Mouse (Mus musculus) liver, embryonic 11.5 days (tissue): ENCODE results near the gene Glp2r. TPM values are rescaled to one million over a fixed set of nuclear protein-coding genes. Genes with fewer than 3 reads are reported as not detected.

ENCODE experiments used
- ATAC-seq: fragments of 200-750 bp; cut with Nextera tagmentation; replicated peaks from 2 replicates; pipeline ENCODE4 v1.8.0; 2017; ENCODE audit warnings: moderate number of reproducible peaks, mild to moderate bottlenecking, moderate TSS enrichment, moderate library complexity; ENCODE audit not compliant: low FRiP score
- DNase-seq: peaks from one replicate; pipeline ENCODE4 v3.0.0-alpha.2; 2017; ENCODE audit warnings: low spot score
- H3K27ac ChIP-seq: fragments of 300-500 bp; sonication (generic); 2 replicates; pipeline ENCODE4 v1.5.1; 2014; ENCODE audit warnings: mild to moderate bottlenecking, low read depth, low read length, control low read depth
- H3K27me3 ChIP-seq: fragments of 300-500 bp; sonication (generic); replicated peaks from 2 replicates; pipeline ENCODE4 v1.6.1; 2014; ENCODE audit warnings: low read length, mixed read lengths; ENCODE audit not compliant: control insufficient read depth, insufficient read depth
- H3K36me3 ChIP-seq: fragments of 300-500 bp; sonication (generic); 2 replicates; pipeline ENCODE4 v1.6.1; 2014; ENCODE audit warnings: mild to moderate bottlenecking, low read length, moderate library complexity, mixed read lengths; ENCODE audit not compliant: control insufficient read depth, insufficient read depth
- H3K4me1 ChIP-seq: fragments of 300-500 bp; sonication (generic); replicated peaks from 2 replicates; pipeline ENCODE4 v1.6.1; 2014; ENCODE audit warnings: low read length, mixed read lengths; ENCODE audit not compliant: control insufficient read depth, insufficient read depth
- H3K4me2 ChIP-seq: fragments of 300-500 bp; sonication (generic); 2 replicates; pipeline ENCODE4 v1.6.1; 2014; ENCODE audit warnings: mild to moderate bottlenecking, control low read depth, moderate library complexity
- H3K4me3 ChIP-seq: fragments of 300-500 bp; sonication (generic); 2 replicates; pipeline ENCODE4 v1.5.1; 2014; ENCODE audit warnings: low read depth, low read length, control low read depth
- H3K9ac ChIP-seq: fragments of 300-500 bp; sonication (generic); 2 replicates; pipeline ENCODE4 v1.6.1; 2014; ENCODE audit warnings: low read depth, low read length, control low read depth
- H3K9me3 ChIP-seq: fragments of 300-500 bp; sonication (generic); 2 replicates; pipeline ENCODE4 v1.6.1; 2016; ENCODE audit warnings: low read length, inconsistent platforms, mixed read lengths; ENCODE audit not compliant: control insufficient read depth
- WGBS: fragments of 180-500 bp; shearing (Covaris S2); extraction: QIAGEN DNeasy Blood & Tissue Kit; methylation state at CpG from one replicate; pipeline ENCODE4 v1.1.7; 2014; 5-methylcytosine and 5-hydroxymethylcytosine counted together
- polyA plus RNA-seq: library from polyadenylated mRNA; unstranded; fragments of >200 nt; fragmentation: Nextera tagmentation; extraction: Ambion mirVana; gene quantifications from 2 replicates; pipeline ENCODE4 v1.2.1, GENCODE M21; 2014

Glp2r gene
- polyA plus RNA-seq: 0.29 and 0.32 TPM in 2 replicates

DNA sequence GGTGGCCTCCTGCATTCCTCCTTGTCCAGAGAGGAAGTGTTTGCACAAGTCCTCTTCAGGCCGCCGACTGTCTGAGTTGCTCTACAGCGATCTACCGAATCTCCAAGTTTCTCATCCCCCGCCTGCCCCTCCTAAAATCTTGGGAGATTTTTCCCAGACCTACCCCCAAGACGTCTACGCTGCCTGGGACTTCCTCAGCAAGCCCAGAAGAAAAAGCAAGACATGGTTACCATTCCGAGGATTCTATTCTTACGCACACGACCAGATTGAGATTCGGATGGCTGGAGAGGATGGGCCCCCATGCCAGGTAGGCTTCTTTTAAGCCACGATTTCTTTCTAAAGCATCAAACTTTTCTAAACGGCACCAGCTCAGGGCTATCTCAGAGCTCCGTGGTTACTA is at the start of gene Glp2r:
Glp2r (minus strand) TSS at position 101 of the 400 bp plus-strand sequence.
- Histone ChIP-seq H3K9ac (no peak within 1 kb of the TSS), H3K4me1 (no peaks in the 10 kb centered on the region), H3K4me3 (no peak within 1 kb of the TSS), H3K27me3 (no peaks in the 10 kb centered on the region), H3K4me2 (no peak within 1 kb of the TSS), H3K27ac (no peak within 1 kb of the TSS), H3K9me3 (no peaks in the 10 kb centered on the region), H3K36me3 (no peaks in the 10 kb centered on the region)
- DNase-seq: no peak
- ATAC-seq: no peak
- WGBS: 74% methylated on average over 14 of the region's 14 CpGs

DNA sequence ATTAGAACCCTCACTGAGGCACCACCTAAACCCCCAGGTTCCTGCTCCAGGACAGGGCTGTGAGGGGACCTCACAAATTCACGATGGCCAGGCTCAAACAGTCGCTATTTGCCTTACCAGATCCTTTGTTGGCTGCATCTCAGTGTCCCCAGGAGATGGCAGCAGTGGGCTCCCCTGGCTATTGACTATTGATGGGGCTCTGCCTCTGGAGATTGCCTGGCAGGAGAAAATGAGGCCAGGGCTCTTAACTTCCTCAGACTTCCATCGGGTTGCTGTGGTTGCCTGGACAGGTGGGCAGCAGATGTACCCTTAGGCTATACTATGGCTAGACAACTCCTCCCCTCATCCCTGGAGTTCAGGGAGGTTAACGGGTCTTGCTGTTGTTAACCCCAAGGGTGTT is 49.3 kb upstream of the Glp2r start:
- H3K36me3 ChIP-seq: no peaks in the 10 kb centered on the region
- no peak overlapping the region for H3K9ac ChIP-seq
- no peaks in the 10 kb centered on the region for H3K9me3 ChIP-seq
- no peak overlapping the region for H3K4me3 ChIP-seq
- WGBS: 30% methylated on average over 4 of the region's 4 CpGs
- H3K4me1 ChIP-seq: no peaks in the 10 kb centered on the region
- H3K27me3 ChIP-seq: no peaks in the 10 kb centered on the region
- H3K4me2 ChIP-seq: no peak overlapping the region
- H3K27ac ChIP-seq: no peak overlapping the region
- ATAC-seq (no peak), DNase-seq (peak; percentile 36)

DNA sequence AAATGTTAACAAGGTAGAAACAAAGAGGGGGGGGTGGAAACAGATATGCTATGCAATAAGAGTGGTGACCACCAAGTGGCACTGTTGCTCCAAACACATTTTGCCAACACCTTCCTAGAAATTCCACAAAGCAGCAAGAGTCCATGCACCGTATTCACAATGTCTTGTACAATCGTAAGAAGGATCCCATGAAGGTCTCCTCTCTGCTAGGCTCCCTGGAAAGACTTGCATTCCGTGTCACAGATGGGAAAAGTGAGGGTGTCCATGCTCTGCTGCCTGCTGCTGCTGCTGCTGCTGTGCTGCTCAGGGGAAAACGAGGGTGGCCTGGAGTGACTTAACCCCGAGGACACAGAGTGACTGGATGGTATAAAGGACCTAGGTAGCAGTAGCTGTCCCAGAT is 48.7 kb upstream of the Glp2r start:
- no peaks in the 10 kb centered on the region for H3K9me3 ChIP-seq
- WGBS: 20% methylated on average over 5 of the region's 5 CpGs
- H3K4me3 ChIP-seq: no peak overlapping the region
- no peak for DNase-seq
- no peak overlapping the region for H3K9ac ChIP-seq
- no peak overlapping the region for H3K4me2 ChIP-seq
- H3K27ac ChIP-seq: no peak overlapping the region
- no peaks in the 10 kb centered on the region for H3K36me3 ChIP-seq
- no peak for ATAC-seq
- H3K27me3 ChIP-seq: no peaks in the 10 kb centered on the region
- no peaks in the 10 kb centered on the region for H3K4me1 ChIP-seq

GRCm38 (mm10) chr11:67811535-67811934 is 40.6 kb upstream of the Glp2r start:
- H3K27ac ChIP-seq: no peak overlapping the region
- no peaks in the 10 kb centered on the region for H3K36me3 ChIP-seq
- H3K4me1 ChIP-seq: no peaks in the 10 kb centered on the region
- no peak overlapping the region for H3K4me3 ChIP-seq
- H3K4me2 ChIP-seq: no peak overlapping the region
- H3K9me3 ChIP-seq: no peaks in the 10 kb centered on the region
- H3K27me3 ChIP-seq: no peaks in the 10 kb centered on the region
- DNase-seq: no peak
- WGBS: 69% methylated on average over 6 of the region's 6 CpGs
- H3K9ac ChIP-seq: no peak overlapping the region
- no peak for ATAC-seq

DNA sequence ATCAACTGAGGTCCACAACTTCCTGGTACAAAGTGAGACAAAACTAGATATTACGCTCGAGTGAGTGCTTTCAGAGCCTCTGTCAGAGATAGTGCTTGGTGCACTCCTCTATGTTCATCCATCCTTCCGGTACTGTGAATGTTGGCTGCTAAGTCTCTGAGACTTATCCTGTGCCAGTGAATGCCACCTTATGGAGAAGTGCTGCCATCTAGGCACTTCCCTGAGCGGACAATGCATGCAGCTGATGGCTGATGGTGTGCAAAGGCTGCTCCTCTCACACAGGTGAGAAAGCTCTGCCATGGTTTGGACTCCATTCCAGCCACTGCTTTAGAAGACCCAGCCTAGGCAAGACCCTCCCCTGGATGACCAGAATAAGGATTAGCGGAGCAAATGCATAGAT is 37.1 kb upstream of the Glp2r start:
- no peak overlapping the region for H3K27ac ChIP-seq
- ATAC-seq: no peak

GRCm38 (mm10) chr11:67806832-67807597 is 36.1 kb upstream of the Glp2r start:
- Histone ChIP-seq H3K9me3 (no peaks in the 10 kb centered on the region), H3K4me1 (no peaks in the 10 kb centered on the region), H3K36me3 (no peaks in the 10 kb centered on the region), H3K27me3 (no peaks in the 10 kb centered on the region), H3K27ac (no peak overlapping the region), H3K9ac (no peak overlapping the region), H3K4me3 (no peak overlapping the region), H3K4me2 (no peak overlapping the region)
- WGBS: 80% methylated on average over 11 of the region's 11 CpGs
- DNase-seq (no peak), ATAC-seq (no peak)

More for the DNA sequence above, 37.1 kb upstream of the Glp2r start:
- H3K9ac ChIP-seq: no peak overlapping the region
- no peaks in the 10 kb centered on the region for H3K9me3 ChIP-seq
- no peaks in the 10 kb centered on the region for H3K27me3 ChIP-seq
- H3K36me3 ChIP-seq: no peaks in the 10 kb centered on the region
- DNase-seq: no peak
- no peaks in the 10 kb centered on the region for H3K4me1 ChIP-seq
- H3K4me2 ChIP-seq: no peak overlapping the region
- WGBS: 63% methylated on average over 5 of the region's 5 CpGs
- H3K4me3 ChIP-seq: no peak overlapping the region

GRCm38 (mm10) chr11:67805538-67805937 is 34.6 kb upstream of the Glp2r start:
- H3K4me1 ChIP-seq: no peaks in the 10 kb centered on the region
- no peaks in the 10 kb centered on the region for H3K27me3 ChIP-seq
- 89% methylated on average over 1 of the region's 1 CpGs for WGBS
- no peaks in the 10 kb centered on the region for H3K9me3 ChIP-seq
- H3K4me2 ChIP-seq: no peak overlapping the region
- no peaks in the 10 kb centered on the region for H3K36me3 ChIP-seq
- ATAC-seq: no peak
- no peak overlapping the region for H3K9ac ChIP-seq
- H3K27ac ChIP-seq: no peak overlapping the region
- no peak for DNase-seq
- H3K4me3 ChIP-seq: no peak overlapping the region

- H3K4me2 ChIP-seq: no peak overlapping the region
Observed at GRCm38 (mm10) chr11:67801169-67801568, 30.2 kb upstream of the Glp2r start.

GRCm38 (mm10) chr11:67800130-67800723 is 29.3 kb upstream of the Glp2r start:
- Histone ChIP-seq H3K9me3 (no peaks in the 10 kb centered on the region), H3K4me3 (no peak overlapping the region), H3K4me2 (no peak overlapping the region), H3K9ac (no peak overlapping the region), H3K27me3 (no peaks in the 10 kb centered on the region), H3K4me1 (no peaks in the 10 kb centered on the region), H3K36me3 (no peaks in the 10 kb centered on the region), H3K27ac (no peak overlapping the region)
- DNase-seq: no peak
- no peak for ATAC-seq

More at GRCm38 (mm10) chr11:67801169-67801568, 30.2 kb upstream of the Glp2r start:
- Histone ChIP-seq H3K36me3 (no peaks in the 10 kb centered on the region), H3K4me3 (no peak overlapping the region), H3K27ac (no peak overlapping the region), H3K4me1 (no peaks in the 10 kb centered on the region), H3K27me3 (no peaks in the 10 kb centered on the region), H3K9ac (no peak overlapping the region), H3K9me3 (no peaks in the 10 kb centered on the region)
- WGBS: 80% methylated on average over 8 of the region's 8 CpGs
- ATAC-seq: no peak
- no peak for DNase-seq
